Mouse (Mus musculus): ENCODE data around the gene Nfic.

Gene Nfic

GRCm38 (mm10) chr10:81405588-81406201 lies 49.7 kb downstream of the Nfic start:
- peak; percentile 72 for DNase-seq (ENCODE audit: low read depth, low spot score)

GRCm38 (mm10) chr10:81404720-81405119 lies 50.7 kb downstream of the Nfic start:
- DNase-seq (ENCODE audit: low read depth, low spot score) = peak; percentile 57

GRCm38 (mm10) chr10:81404082-81404481 lies 51.4 kb downstream of the Nfic start:
- peak; percentile 45 for DNase-seq (ENCODE audit: low read depth, low spot score)

GRCm38 (mm10) chr10:81403511-81403910 lies 51.9 kb downstream of the Nfic start:
- DNase-seq (ENCODE audit: low read depth, low spot score) = no peak

GRCm38 (mm10) chr10:81402227-81402765 lies 53.1 kb downstream of the Nfic start:
- DNase-seq (ENCODE audit: low read depth, low spot score) = no peak

GRCm38 (mm10) chr10:81401521-81402226 lies 53.8 kb downstream of the Nfic start:
- peak; percentile 71 for DNase-seq (ENCODE audit: low read depth, low spot score)

GRCm38 (mm10) chr10:81401205-81401520 lies 54.3 kb downstream of the Nfic start:
- DNase-seq (ENCODE audit: low read depth, low spot score) = no peak

- DNase-seq (ENCODE audit: low read depth, low spot score) = no peak
These were observed 54.8 kb downstream of the Nfic start for GRCm38 (mm10) chr10:81400371-81401204.

GRCm38 (mm10) chr10:81399798-81400308 lies 55.6 kb downstream of the Nfic start:
- no peak for DNase-seq (ENCODE audit: low read depth, low spot score)

- DNase-seq (ENCODE audit: low read depth, low spot score) = no peak
These were observed 56.1 kb downstream of the Nfic start for GRCm38 (mm10) chr10:81399296-81399695.

- no peak for DNase-seq (ENCODE audit: low read depth, low spot score)
These were observed 58.7 kb downstream of the Nfic start for GRCm38 (mm10) chr10:81396749-81397148.

- no peak for DNase-seq (ENCODE audit: low read depth, low spot score)
These were observed 59.6 kb downstream of the Nfic start for GRCm38 (mm10) chr10:81395865-81396264.

- DNase-seq (ENCODE audit: low read depth, low spot score) = peak; percentile 71
These were observed 60.3 kb downstream of the Nfic start for GRCm38 (mm10) chr10:81395127-81395526.

- peak; percentile 35 for DNase-seq (ENCODE audit: low read depth, low spot score)
These were observed 61.9 kb downstream of the Nfic start for GRCm38 (mm10) chr10:81393456-81394063.

GRCm38 (mm10) chr10:81392781-81393185 lies 62.7 kb downstream of the Nfic start, which contains the start of gene Smim24:
Gene Smim24, plus strand, starts transcription at chr10:81393051.
- no peak for DNase-seq (ENCODE audit: low read depth, low spot score)

- no peak for DNase-seq (ENCODE audit: low read depth, low spot score)
These were observed 63.2 kb downstream of the Nfic start for GRCm38 (mm10) chr10:81392270-81392669.

- no peak for DNase-seq (ENCODE audit: low read depth, low spot score)
These were observed 64.8 kb downstream of the Nfic start for GRCm38 (mm10) chr10:81390678-81390965.

GRCm38 (mm10) chr10:81389801-81390677 lies 65.4 kb downstream of the Nfic start:
- DNase-seq (ENCODE audit: low read depth, low spot score) = peak; percentile 66

- DNase-seq (ENCODE audit: low read depth, low spot score) = no peak
These were observed 66.1 kb downstream of the Nfic start for GRCm38 (mm10) chr10:81389373-81389772.

GRCm38 (mm10) chr10:81388505-81389055 lies 66.9 kb downstream of the Nfic start, which contains the start of gene Gm48552:
Gene Gm48552, plus strand, starts transcription at chr10:81389005.
- DNase-seq (ENCODE audit: low read depth, low spot score) = no peak
